Mouse (Mus musculus): Measurements from ENCODE around the gene Eif4enif1. TPM values are rescaled to one million over a fixed set of nuclear protein-coding genes. Genes with fewer than 3 reads are reported as not detected.
"Not testable (repeated sequence)": the region's sequence is repeated elsewhere in the genome, so short reads cannot be mapped to it uniquely, and the experiment has no call there.

Eif4enif1 gene
- polyA plus RNA-seq, 1 experiment from 2014 or later: 69.4 TPM

- not testable (repeated sequence) for H3K4me2 ChIP-seq (replicated peaks; ENCODE audit: low read depth, low read length); H3K9ac ChIP-seq (ENCODE audit: low read depth, low read length); H3K27ac ChIP-seq (ENCODE audit: low read depth, low read length); H3K36me3 ChIP-seq (ENCODE audit: control insufficient read depth, insufficient read depth, low read length); DNase-seq (ENCODE audit: low spot score); H3K4me3 ChIP-seq (ENCODE audit: low read depth, low read length); H3K27me3 ChIP-seq (ENCODE audit: control insufficient read depth, insufficient read depth, low read length); H3K4me1 ChIP-seq (replicated peaks; ENCODE audit: control insufficient read depth, insufficient read depth, low read length); ATAC-seq (ENCODE audit: low FRiP score); H3K9me3 ChIP-seq (ENCODE audit: control insufficient read depth, low read length)
- WGBS: 84% methylated on average over 6 of the region's 6 CpGs
These were observed 23.0 kb upstream of the Eif4enif1 start for GRCm38 (mm10) chr11:3178968-3179725.

- not testable (repeated sequence) for H3K27me3 ChIP-seq (ENCODE audit: control insufficient read depth, insufficient read depth, low read length); H3K4me1 ChIP-seq (replicated peaks; ENCODE audit: control insufficient read depth, insufficient read depth, low read length); H3K36me3 ChIP-seq (ENCODE audit: control insufficient read depth, insufficient read depth, low read length); H3K4me2 ChIP-seq (replicated peaks; ENCODE audit: low read depth, low read length); DNase-seq (ENCODE audit: low spot score); H3K4me3 ChIP-seq (ENCODE audit: low read depth, low read length); ATAC-seq (ENCODE audit: low FRiP score); H3K9me3 ChIP-seq (ENCODE audit: control insufficient read depth, low read length); H3K27ac ChIP-seq (ENCODE audit: low read depth, low read length); H3K9ac ChIP-seq (ENCODE audit: low read depth, low read length)
- 94% methylated on average over 7 of the region's 7 CpGs for WGBS
These were observed 22.5 kb upstream of the Eif4enif1 start for GRCm38 (mm10) chr11:3179726-3180092.

GRCm38 (mm10) chr11:3180510-3181160 lies 21.6 kb upstream of the Eif4enif1 start:
- not testable (repeated sequence) for H3K36me3 ChIP-seq (ENCODE audit: control insufficient read depth, insufficient read depth, low read length); H3K27ac ChIP-seq (ENCODE audit: low read depth, low read length); ATAC-seq (ENCODE audit: low FRiP score); H3K9ac ChIP-seq (ENCODE audit: low read depth, low read length); H3K27me3 ChIP-seq (ENCODE audit: control insufficient read depth, insufficient read depth, low read length); DNase-seq (ENCODE audit: low spot score); H3K4me3 ChIP-seq (ENCODE audit: low read depth, low read length); H3K9me3 ChIP-seq (ENCODE audit: control insufficient read depth, low read length); H3K4me2 ChIP-seq (replicated peaks; ENCODE audit: low read depth, low read length); H3K4me1 ChIP-seq (replicated peaks; ENCODE audit: control insufficient read depth, insufficient read depth, low read length)
- WGBS: 67% methylated on average over 6 of the region's 6 CpGs

GRCm38 (mm10) chr11:3181250-3181649 lies 20.9 kb upstream of the Eif4enif1 start:
- not testable (repeated sequence) for H3K4me3 ChIP-seq (ENCODE audit: low read depth, low read length); DNase-seq (ENCODE audit: low spot score); H3K27me3 ChIP-seq (ENCODE audit: control insufficient read depth, insufficient read depth, low read length); H3K36me3 ChIP-seq (ENCODE audit: control insufficient read depth, insufficient read depth, low read length); ATAC-seq (ENCODE audit: low FRiP score); H3K9me3 ChIP-seq (ENCODE audit: control insufficient read depth, low read length); H3K27ac ChIP-seq (ENCODE audit: low read depth, low read length); H3K9ac ChIP-seq (ENCODE audit: low read depth, low read length); H3K4me2 ChIP-seq (replicated peaks; ENCODE audit: low read depth, low read length); H3K4me1 ChIP-seq (replicated peaks; ENCODE audit: control insufficient read depth, insufficient read depth, low read length)
- 67% methylated on average over 4 of the region's 4 CpGs for WGBS

GRCm38 (mm10) chr11:3181971-3182370 lies 20.2 kb upstream of the Eif4enif1 start:
- H3K27me3 ChIP-seq (ENCODE audit: control insufficient read depth, insufficient read depth, low read length); H3K9me3 ChIP-seq (ENCODE audit: control insufficient read depth, low read length); H3K4me2 ChIP-seq (replicated peaks; ENCODE audit: low read depth, low read length); DNase-seq (ENCODE audit: low spot score); H3K9ac ChIP-seq (ENCODE audit: low read depth, low read length); H3K36me3 ChIP-seq (ENCODE audit: control insufficient read depth, insufficient read depth, low read length); H3K4me3 ChIP-seq (ENCODE audit: low read depth, low read length); H3K27ac ChIP-seq (ENCODE audit: low read depth, low read length); H3K4me1 ChIP-seq (replicated peaks; ENCODE audit: control insufficient read depth, insufficient read depth, low read length); ATAC-seq (ENCODE audit: low FRiP score): not testable (repeated sequence)
- WGBS: 38% methylated on average over 1 of the region's 1 CpGs

- not testable (repeated sequence) for H3K9me3 ChIP-seq (ENCODE audit: control insufficient read depth, low read length); ATAC-seq (ENCODE audit: low FRiP score)
These were observed 19.5 kb upstream of the Eif4enif1 start for GRCm38 (mm10) chr11:3182707-3183106.

GRCm38 (mm10) chr11:3193363-3193762 lies 8.8 kb upstream of the Eif4enif1 start, which contains the start of gene Sfi1:
Gene Sfi1, minus strand, starts transcription at chr11:3193463.
- ATAC-seq (ENCODE audit: low FRiP score) (no peak), DNase-seq (ENCODE audit: low spot score) (no peak)
- H3K27me3 ChIP-seq (ENCODE audit: control insufficient read depth, insufficient read depth, low read length): no peaks in the 10 kb centered on the region
- no peaks in the 10 kb centered on the region for H3K9me3 ChIP-seq (ENCODE audit: control insufficient read depth, low read length)
- H3K4me1 ChIP-seq (replicated peaks; ENCODE audit: control insufficient read depth, insufficient read depth, low read length): no peaks in the 10 kb centered on the region
- H3K27ac ChIP-seq (ENCODE audit: low read depth, low read length): no peak within 1 kb of the TSS
- no peak within 1 kb of the TSS for H3K9ac ChIP-seq (ENCODE audit: low read depth, low read length)
- H3K36me3 ChIP-seq (ENCODE audit: control insufficient read depth, insufficient read depth, low read length): no peaks in the 10 kb centered on the region
- H3K4me2 ChIP-seq (replicated peaks; ENCODE audit: low read depth, low read length): no peak within 1 kb of the TSS
- no peak within 1 kb of the TSS for H3K4me3 ChIP-seq (ENCODE audit: low read depth, low read length)
- WGBS: 85% methylated on average over 25 of the region's 25 CpGs

More at GRCm38 (mm10) chr11:3182707-3183106, 19.5 kb upstream of the Eif4enif1 start:
- not testable (repeated sequence) for H3K4me1 ChIP-seq (replicated peaks; ENCODE audit: control insufficient read depth, insufficient read depth, low read length); DNase-seq (ENCODE audit: low spot score); H3K9ac ChIP-seq (ENCODE audit: low read depth, low read length); H3K27ac ChIP-seq (ENCODE audit: low read depth, low read length); H3K4me3 ChIP-seq (ENCODE audit: low read depth, low read length); H3K27me3 ChIP-seq (ENCODE audit: control insufficient read depth, insufficient read depth, low read length); H3K36me3 ChIP-seq (ENCODE audit: control insufficient read depth, insufficient read depth, low read length); H3K4me2 ChIP-seq (replicated peaks; ENCODE audit: low read depth, low read length)
- WGBS: 80% methylated on average over 1 of the region's 1 CpGs

- H3K27me3 ChIP-seq (ENCODE audit: control insufficient read depth, insufficient read depth, low read length): not testable (repeated sequence)
- 92% methylated on average over 6 of the region's 7 CpGs for WGBS
These were observed 1.6 kb upstream of the Eif4enif1 start for GRCm38 (mm10) chr11:3200636-3201035.

More at GRCm38 (mm10) chr11:3200636-3201035, 1.6 kb upstream of the Eif4enif1 start:
- H3K4me3 ChIP-seq (ENCODE audit: low read depth, low read length); H3K27ac ChIP-seq (ENCODE audit: low read depth, low read length); ATAC-seq (ENCODE audit: low FRiP score); DNase-seq (ENCODE audit: low spot score); H3K9me3 ChIP-seq (ENCODE audit: control insufficient read depth, low read length); H3K4me2 ChIP-seq (replicated peaks; ENCODE audit: low read depth, low read length); H3K9ac ChIP-seq (ENCODE audit: low read depth, low read length); H3K4me1 ChIP-seq (replicated peaks; ENCODE audit: control insufficient read depth, insufficient read depth, low read length); H3K36me3 ChIP-seq (ENCODE audit: control insufficient read depth, insufficient read depth, low read length): not testable (repeated sequence)
